Mouse (Mus musculus) ovary, adult 18-20 months (tissue): Measurements from ENCODE around the gene Gm47996.
"Not testable (repeated sequence)": the region's sequence is repeated elsewhere in the genome, so short reads cannot be mapped to it uniquely, and the experiment has no call there.

ENCODE experiments used
- DNase-seq: peaks from one replicate; pipeline ENCODE4 v3.0.0; 2022; ENCODE audit warnings: low spot score, mixed read lengths

Gm47996 gene

GRCm38 (mm10) chr1:151208493-151208892 lies 1.4 kb upstream of the Gm47996 start:
- DNase-seq, result not testable (repeated sequence)

GRCm38 (mm10) chr1:151208944-151209343 lies 987 bp upstream of the Gm47996 start:
- DNase-seq, result not testable (repeated sequence)

- DNase-seq, result not testable (repeated sequence)
Observed at GRCm38 (mm10) chr1:151211666-151212065, 1.7 kb downstream of the Gm47996 start.

GRCm38 (mm10) chr1:151214862-151215261 lies 4.9 kb downstream of the Gm47996 start:
- DNase-seq, result no peak

GRCm38 (mm10) chr1:151215985-151216384 lies 6.1 kb downstream of the Gm47996 start:
- no peak for DNase-seq

GRCm38 (mm10) chr1:151216417-151216816 lies 6.5 kb downstream of the Gm47996 start:
- DNase-seq, result no peak

- no peak for DNase-seq
Observed at GRCm38 (mm10) chr1:151219045-151219444, 9.1 kb downstream of the Gm47996 start.

- DNase-seq, result no peak
Observed at GRCm38 (mm10) chr1:151220098-151220497, 10.2 kb downstream of the Gm47996 start.

GRCm38 (mm10) chr1:151222561-151223267 lies 12.8 kb downstream of the Gm47996 start:
- no peak for DNase-seq

- no peak for DNase-seq
Observed at GRCm38 (mm10) chr1:151223377-151223776, 13.4 kb downstream of the Gm47996 start.

GRCm38 (mm10) chr1:151224536-151224935 lies 14.6 kb downstream of the Gm47996 start:
- no peak for DNase-seq

- no peak for DNase-seq
Observed at GRCm38 (mm10) chr1:151227506-151227905, 17.6 kb downstream of the Gm47996 start.

- no peak for DNase-seq
Observed at GRCm38 (mm10) chr1:151228320-151228989, 18.5 kb downstream of the Gm47996 start.

- DNase-seq, result no peak
Observed at GRCm38 (mm10) chr1:151232346-151232745, 22.4 kb downstream of the Gm47996 start.

GRCm38 (mm10) chr1:151233756-151234155 lies 23.8 kb downstream of the Gm47996 start:
- no peak for DNase-seq

GRCm38 (mm10) chr1:151235574-151235973 lies 25.6 kb downstream of the Gm47996 start:
- no peak for DNase-seq

- peak; percentile 18 for DNase-seq
Observed at GRCm38 (mm10) chr1:151236141-151236930, 26.4 kb downstream of the Gm47996 start.

GRCm38 (mm10) chr1:151237780-151238179 lies 27.8 kb downstream of the Gm47996 start:
- no peak for DNase-seq

GRCm38 (mm10) chr1:151243332-151243731 lies 33.4 kb downstream of the Gm47996 start:
- no peak for DNase-seq

GRCm38 (mm10) chr1:151244013-151244412 lies 34.1 kb downstream of the Gm47996 start:
- no peak for DNase-seq

GRCm38 (mm10) chr1:151244761-151245160 lies 34.8 kb downstream of the Gm47996 start:
- no peak for DNase-seq

GRCm38 (mm10) chr1:151245165-151245564 lies 35.2 kb downstream of the Gm47996 start:
- no peak for DNase-seq

- DNase-seq, result no peak
Observed at GRCm38 (mm10) chr1:151245846-151246245, 35.9 kb downstream of the Gm47996 start.
